Mouse (Mus musculus): ENCODE measurements around the gene Rnf151.

- no peak for TF ChIP-seq POLR2A (IDR thresholded peaks at IDR 0.05; ENCODE audit: low read depth, low read length)
- TF ChIP-seq CTCF (IDR thresholded peaks at IDR 0.05; ENCODE audit: extremely low read depth, insufficient read depth, insufficient read length, insufficient replicate concordance) = no peak
Measured at GRCm38 (mm10) chr17:24671346-24671745, 46.5 kb downstream of the Rnf151 start.

Measured in spleen, adult 2 months (tissue).